Mouse (Mus musculus) thymus, adult 2 months (tissue): ENCODE results near the gene Tigd4.

Experiments used
- CTCF ChIP-seq: fragments of 200-500 bp; IDR thresholded peaks from 2 replicates; pipeline ENCODE4 v1.5.1; 2012; ENCODE audit warnings: mild to moderate bottlenecking, control low read depth, low read length, moderate library complexity, borderline replicate concordance; ENCODE audit not compliant: control insufficient read depth, poor library complexity, insufficient read depth; ENCODE audit errors: extremely low read depth
- POLR2A ChIP-seq: fragments of 200-500 bp; IDR thresholded peaks from 2 replicates; pipeline ENCODE4 v1.6.1; 2012; ENCODE audit warnings: mild to moderate bottlenecking, low read length, control low read depth, moderate library complexity; ENCODE audit not compliant: control insufficient read depth, poor library complexity, insufficient read depth; ENCODE audit errors: extremely low read depth

DNA sequence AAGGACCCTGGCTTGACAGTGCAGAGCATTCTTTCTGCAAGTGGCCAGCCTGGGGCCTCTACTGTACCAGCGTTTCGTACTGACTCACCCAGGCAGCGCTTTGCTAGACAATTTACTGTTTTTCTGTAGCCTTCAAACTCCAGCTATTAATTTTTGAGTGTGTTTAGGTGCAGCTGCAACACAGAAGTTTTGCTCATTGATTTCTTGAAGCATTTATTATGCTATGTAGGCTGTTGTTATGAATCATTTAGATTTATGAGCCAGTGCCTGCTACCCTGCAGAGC, 52.6 kb downstream of the Tigd4 start:
- TF ChIP-seq CTCF (no peak), POLR2A (no peak)
